Mouse (Mus musculus): ENCODE measurements at regions not wholly inside any gene's neighbourhood (a gene's known extent, or its start where the extent isn't known, plus 50 kb on each side); places are given as distances from the start of the nearest gene placed in this dataset.
A peak's percentile ranks its signal among the peaks of the same experiment; 100 is the strongest.

GRCm38 (mm10) chr5:89981627-89982026 is 98.5 kb upstream of the Adamts3 start:
- 61% methylated on average over 6 of the region's 6 CpGs for WGBS
- no peak overlapping the region for H3K27ac ChIP-seq (ENCODE audit: low read depth, low read length)
- H3K4me1 ChIP-seq (ENCODE audit: control insufficient read depth, insufficient read depth, low read depth, low read length), result no peaks in the 10 kb centered on the region
- no peaks in the 10 kb centered on the region for H3K9me3 ChIP-seq (ENCODE audit: control insufficient read depth, low read length)
- no peaks in the 10 kb centered on the region for H3K36me3 ChIP-seq (ENCODE audit: control insufficient read depth, insufficient read depth, low read length)
- H3K9ac ChIP-seq (ENCODE audit: low read depth, low read length), result no peak overlapping the region
- H3K4me2 ChIP-seq (ENCODE audit: low read length), result no peak overlapping the region
- H3K27me3 ChIP-seq (replicated peaks; ENCODE audit: control insufficient read depth, insufficient read depth, low read length), result no peaks in the 10 kb centered on the region
- no peak overlapping the region for H3K4me3 ChIP-seq (ENCODE audit: low read length)
- no peak for ATAC-seq

DNA sequence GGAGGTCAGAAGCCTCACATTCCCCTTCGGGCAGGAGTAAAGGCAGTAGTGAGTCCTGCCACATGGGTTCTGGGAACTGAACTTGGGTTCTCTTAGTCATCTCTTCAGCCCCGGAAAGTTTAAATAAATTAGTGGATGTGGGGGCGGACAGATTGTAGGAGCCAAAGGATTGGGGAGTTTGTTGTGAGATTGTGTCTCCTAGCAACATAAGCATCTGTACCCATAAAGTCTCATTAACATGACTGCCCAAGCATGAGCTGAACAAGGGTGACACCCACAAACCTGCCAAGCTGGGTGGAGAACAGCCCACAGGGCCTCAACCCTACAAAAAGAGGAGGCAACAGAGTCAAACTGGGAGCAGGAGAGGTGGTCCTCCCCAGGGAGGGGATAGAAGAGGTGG is 97.1 kb upstream of the Adamts3 start:
- Histone ChIP-seq H3K4me2 (ENCODE audit: low read length) (no peak overlapping the region), H3K4me1 (ENCODE audit: control insufficient read depth, insufficient read depth, low read depth, low read length) (no peaks in the 10 kb centered on the region), H3K9ac (ENCODE audit: low read depth, low read length) (no peak overlapping the region), H3K27me3 (replicated peaks; ENCODE audit: control insufficient read depth, insufficient read depth, low read length) (no peaks in the 10 kb centered on the region), H3K9me3 (ENCODE audit: control insufficient read depth, low read length) (no peaks in the 10 kb centered on the region; the same call in 1 of the 2 replicates), H3K36me3 (ENCODE audit: control insufficient read depth, insufficient read depth, low read length) (no peaks in the 10 kb centered on the region), H3K27ac (ENCODE audit: low read depth, low read length) (no peak overlapping the region), H3K4me3 (ENCODE audit: low read length) (no peak overlapping the region)
- ATAC-seq, result no peak
- WGBS, result 89% methylated on average over 3 of the region's 3 CpGs

- H3K9ac ChIP-seq (ENCODE audit: low read depth, low read length), result no peak overlapping the region
- H3K4me1 ChIP-seq (ENCODE audit: control insufficient read depth, insufficient read depth, low read depth, low read length), result no peaks in the 10 kb centered on the region
- no peak for ATAC-seq
- H3K4me2 ChIP-seq (ENCODE audit: low read length), result no peak overlapping the region
- no peaks in the 10 kb centered on the region for H3K27me3 ChIP-seq (replicated peaks; ENCODE audit: control insufficient read depth, insufficient read depth, low read length)
- H3K9me3 ChIP-seq (ENCODE audit: control insufficient read depth, low read length), result no peaks in the 10 kb centered on the region
- no peak overlapping the region for H3K27ac ChIP-seq (ENCODE audit: low read depth, low read length)
- WGBS, result 83% methylated on average over 11 of the region's 11 CpGs
- no peaks in the 10 kb centered on the region for H3K36me3 ChIP-seq (ENCODE audit: control insufficient read depth, insufficient read depth, low read length)
- no peak overlapping the region for H3K4me3 ChIP-seq (ENCODE audit: low read length)
Measured at GRCm38 (mm10) chr5:89952611-89953010, 69.5 kb upstream of the Adamts3 start.

DNA sequence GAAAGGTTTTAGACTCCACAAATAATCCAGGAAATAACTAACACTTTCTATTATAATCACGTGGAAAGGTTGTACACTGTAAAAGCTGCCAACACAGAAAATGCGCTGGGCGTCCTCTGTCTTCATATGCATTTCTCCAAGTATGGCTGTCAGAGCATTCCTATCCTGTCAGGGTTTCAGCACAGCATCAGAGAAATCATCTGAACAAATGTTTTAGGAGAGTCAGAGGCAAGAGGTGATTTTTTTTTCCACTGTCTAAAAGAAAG is 62.5 kb upstream of the Adamts3 start:
- Histone ChIP-seq H3K9me3 (ENCODE audit: control insufficient read depth, low read length) (no peaks in the 10 kb centered on the region), H3K4me1 (ENCODE audit: control insufficient read depth, insufficient read depth, low read depth, low read length) (no peaks in the 10 kb centered on the region; the same call in 1 of the 2 replicates), H3K27me3 (replicated peaks; ENCODE audit: control insufficient read depth, insufficient read depth, low read length) (no peaks in the 10 kb centered on the region), H3K36me3 (ENCODE audit: control insufficient read depth, insufficient read depth, low read length) (no peaks in the 10 kb centered on the region), H3K4me2 (ENCODE audit: low read length) (no peak overlapping the region), H3K9ac (ENCODE audit: low read depth, low read length) (no peak overlapping the region), H3K4me3 (ENCODE audit: low read length) (no peak overlapping the region), H3K27ac (ENCODE audit: low read depth, low read length) (no peak overlapping the region)
- ATAC-seq, result no peak
- 81% methylated on average over 3 of the region's 3 CpGs for WGBS

DNA sequence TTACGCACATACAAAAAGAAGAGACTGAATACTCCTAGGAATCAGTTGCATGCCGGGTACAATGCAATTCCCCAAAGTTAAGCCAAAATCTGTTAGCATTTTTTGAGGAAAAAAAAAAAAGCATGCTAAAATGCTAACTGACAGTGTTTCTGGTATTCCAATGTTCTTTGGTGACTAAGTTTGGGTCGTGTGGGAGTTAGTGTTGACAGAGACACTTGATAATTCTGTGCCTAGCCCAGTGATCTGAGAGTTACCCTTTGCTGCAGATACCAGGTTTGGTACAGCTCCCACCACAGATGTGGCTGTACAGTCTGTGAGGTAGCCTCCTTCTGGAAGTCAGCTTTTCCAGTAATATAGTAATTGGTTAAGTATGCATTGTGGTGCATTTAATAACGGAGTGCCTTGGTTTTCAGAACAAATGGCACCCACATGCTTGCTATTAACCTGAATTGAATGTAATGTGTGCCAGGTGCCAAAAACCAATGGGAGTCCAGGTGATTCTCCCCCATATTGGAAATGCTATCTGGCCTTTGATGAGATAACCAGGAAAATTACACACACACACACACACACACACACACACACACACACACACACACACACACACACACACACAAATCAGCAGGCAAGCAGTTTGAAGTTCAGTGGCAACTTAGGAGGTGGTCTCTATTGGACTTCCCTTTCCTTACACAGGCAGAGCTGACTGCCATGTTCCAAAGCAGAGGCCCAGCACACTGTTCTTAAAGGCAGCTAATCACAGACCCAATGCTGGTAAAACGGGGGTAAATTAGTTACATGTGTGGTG is 61.9 kb upstream of the Adamts3 start:
- Histone ChIP-seq H3K9me3 (ENCODE audit: control insufficient read depth, low read length) (0 out of 2 replicates have a peak, but pooled peaks cover under 1% of the 10 kb centered on the region), H3K4me1 (ENCODE audit: control insufficient read depth, insufficient read depth, low read depth, low read length) (no peaks in the 10 kb centered on the region; the same call in 1 of the 2 replicates), H3K4me2 (ENCODE audit: low read length) (no peak overlapping the region), H3K27ac (ENCODE audit: low read depth, low read length) (no peak overlapping the region), H3K9ac (ENCODE audit: low read depth, low read length) (no peak overlapping the region), H3K4me3 (ENCODE audit: low read length) (no peak overlapping the region), H3K36me3 (ENCODE audit: control insufficient read depth, insufficient read depth, low read length) (no peaks in the 10 kb centered on the region), H3K27me3 (replicated peaks; ENCODE audit: control insufficient read depth, insufficient read depth, low read length) (no peaks in the 10 kb centered on the region)
- WGBS, result 83% methylated on average over 5 of the region's 5 CpGs
- ATAC-seq, result no peak

GRCm38 (mm10) chr5:89943276-89944127 is 60.4 kb upstream of the Adamts3 start:
- H3K4me2 ChIP-seq (ENCODE audit: low read length), result no peak overlapping the region
- no peak overlapping the region for H3K27ac ChIP-seq (ENCODE audit: low read depth, low read length)
- no peaks in the 10 kb centered on the region for H3K27me3 ChIP-seq (replicated peaks; ENCODE audit: control insufficient read depth, insufficient read depth, low read length)
- 0 out of 2 replicates have a peak, but pooled peaks cover 4% of the 10 kb centered on the region for H3K9me3 ChIP-seq (ENCODE audit: control insufficient read depth, low read length)
- H3K9ac ChIP-seq (ENCODE audit: low read depth, low read length), result no peak overlapping the region
- H3K4me1 ChIP-seq (ENCODE audit: control insufficient read depth, insufficient read depth, low read depth, low read length), result no peaks in the 10 kb centered on the region; the same call in 1 of the 2 replicates
- H3K36me3 ChIP-seq (ENCODE audit: control insufficient read depth, insufficient read depth, low read length), result no peaks in the 10 kb centered on the region
- ATAC-seq, result 0 out of 2 replicates have a peak, but pooled peaks have one; percentile 20
- no peak overlapping the region for H3K4me3 ChIP-seq (ENCODE audit: low read length)
- WGBS, result 48% methylated on average over 9 of the region's 9 CpGs

DNA sequence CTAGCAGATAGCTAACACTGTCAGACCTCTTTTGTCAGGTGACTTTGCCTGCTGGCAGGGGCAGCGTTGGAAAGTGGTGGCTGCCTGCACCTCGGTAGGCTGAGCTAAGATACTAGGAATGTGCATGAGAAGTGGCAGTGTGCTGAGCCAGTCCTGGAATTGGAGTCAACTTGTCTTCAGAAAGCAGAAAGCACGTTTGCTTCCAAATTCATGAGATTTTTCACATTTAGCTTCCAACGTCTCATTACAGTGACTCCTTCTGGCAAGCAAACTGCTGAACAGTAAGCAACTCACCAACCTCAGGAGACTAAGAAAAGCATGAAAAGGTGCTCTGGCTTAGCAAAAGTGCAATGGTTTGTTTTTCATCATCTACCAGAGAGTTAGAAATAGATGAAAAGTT is 59.1 kb upstream of the Adamts3 start:
- Histone ChIP-seq H3K9me3 (ENCODE audit: control insufficient read depth, low read length) (0 out of 2 replicates have a peak, but pooled peaks cover 4% of the 10 kb centered on the region), H3K4me2 (ENCODE audit: low read length) (no peak overlapping the region), H3K9ac (ENCODE audit: low read depth, low read length) (no peak overlapping the region), H3K27ac (ENCODE audit: low read depth, low read length) (no peak overlapping the region), H3K4me3 (ENCODE audit: low read length) (no peak overlapping the region), H3K36me3 (ENCODE audit: control insufficient read depth, insufficient read depth, low read length) (no peaks in the 10 kb centered on the region), H3K27me3 (replicated peaks; ENCODE audit: control insufficient read depth, insufficient read depth, low read length) (no peaks in the 10 kb centered on the region), H3K4me1 (ENCODE audit: control insufficient read depth, insufficient read depth, low read depth, low read length) (no peaks in the 10 kb centered on the region; the same call in 1 of the 2 replicates)
- no peak for ATAC-seq
- WGBS, result 35% methylated on average over 4 of the region's 4 CpGs

- Histone ChIP-seq H3K9me3 (ENCODE audit: control insufficient read depth, low read length) (no peaks in the 10 kb centered on the region), H3K4me2 (ENCODE audit: low read length) (no peak overlapping the region), H3K4me1 (ENCODE audit: control insufficient read depth, insufficient read depth, low read depth, low read length) (no peaks in the 10 kb centered on the region), H3K36me3 (ENCODE audit: control insufficient read depth, insufficient read depth, low read length) (no peaks in the 10 kb centered on the region), H3K27ac (ENCODE audit: low read depth, low read length) (no peak overlapping the region), H3K4me3 (ENCODE audit: low read length) (no peak overlapping the region), H3K27me3 (replicated peaks; ENCODE audit: control insufficient read depth, insufficient read depth, low read length) (no peaks in the 10 kb centered on the region), H3K9ac (ENCODE audit: low read depth, low read length) (no peak overlapping the region)
- no peak for ATAC-seq
- WGBS, result 90% methylated on average over 6 of the region's 6 CpGs
Measured at GRCm38 (mm10) chr5:89932999-89933398, 49.9 kb upstream of the Adamts3 start.
